Mouse (Mus musculus) kidney, postnatal 14 days (tissue): ENCODE measurements at regions not wholly inside any gene's neighbourhood (a gene's known extent, or its start where the extent isn't known, plus 50 kb on each side); places are given as distances from the start of the nearest gene placed in this dataset.

Experiments used
- DNase-seq: peaks from one replicate; pipeline ENCODE4 v3.0.0; 2022; ENCODE audit warnings: mixed read lengths

DNA sequence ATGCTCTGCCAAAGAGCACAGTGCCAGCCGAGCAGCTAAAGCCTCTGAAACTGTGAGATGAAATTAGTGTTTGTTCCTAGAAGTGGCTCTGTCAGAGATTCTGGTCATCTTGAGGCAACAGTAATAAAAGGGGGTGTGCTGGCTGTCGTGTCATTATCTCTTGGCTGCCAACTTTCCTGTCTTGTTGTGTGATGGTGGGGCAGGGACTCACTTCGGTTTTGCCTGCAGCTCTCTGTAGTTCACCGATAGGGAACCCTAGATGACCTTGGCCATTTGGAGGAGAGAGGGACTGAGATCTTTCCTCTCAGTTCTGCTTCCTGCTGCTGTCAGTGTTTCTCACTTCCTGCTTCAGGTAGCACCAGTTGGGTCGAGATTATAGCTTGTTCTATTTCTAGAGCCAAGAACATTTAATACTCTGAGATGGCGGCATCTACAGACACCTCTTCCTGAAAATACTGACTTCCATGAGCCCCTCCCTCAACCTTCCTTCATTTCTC is 159.8 kb upstream of the Kbtbd8 start:
- DNase-seq: no peak

DNA sequence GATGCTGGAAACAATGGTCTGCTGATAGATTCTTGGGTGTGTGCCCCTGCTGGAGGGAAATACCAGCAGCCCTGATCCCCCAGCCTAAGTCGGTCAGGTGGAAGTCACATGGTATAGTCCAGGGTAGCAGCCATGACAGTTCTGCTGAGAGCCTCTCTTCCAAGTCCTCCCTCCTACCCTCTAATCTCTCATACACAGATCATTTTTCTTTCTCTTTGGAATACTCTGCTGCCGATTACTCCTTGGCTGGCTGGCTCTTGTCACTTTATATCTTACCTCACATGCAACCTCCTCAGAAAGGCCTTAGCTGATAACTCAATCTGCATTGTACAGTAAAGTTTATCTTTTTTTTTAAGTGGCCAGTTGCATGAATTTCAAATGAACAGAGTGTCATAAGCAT is 162.5 kb upstream of the Kbtbd8 start:
- DNase-seq: no peak

DNA sequence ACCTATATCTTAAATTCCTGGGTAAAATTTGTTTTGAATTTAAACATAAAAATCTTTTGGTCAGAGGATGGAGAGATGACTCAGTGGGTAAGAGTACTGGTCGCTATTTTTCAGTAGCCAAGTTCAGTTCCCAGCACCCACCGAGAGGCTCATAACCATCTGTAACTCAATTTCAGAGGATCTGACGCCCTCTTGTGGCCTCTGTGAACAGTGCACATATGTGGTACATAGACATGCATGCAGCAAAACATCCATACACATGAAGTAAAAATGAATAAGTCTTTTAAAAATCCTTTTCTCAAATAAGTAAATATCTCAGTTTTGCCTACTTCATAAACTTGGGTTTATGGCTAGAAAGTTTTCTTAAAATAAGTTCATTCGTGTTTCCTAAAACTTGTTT is 163.4 kb upstream of the Kbtbd8 start:
- DNase-seq: no peak

DNA sequence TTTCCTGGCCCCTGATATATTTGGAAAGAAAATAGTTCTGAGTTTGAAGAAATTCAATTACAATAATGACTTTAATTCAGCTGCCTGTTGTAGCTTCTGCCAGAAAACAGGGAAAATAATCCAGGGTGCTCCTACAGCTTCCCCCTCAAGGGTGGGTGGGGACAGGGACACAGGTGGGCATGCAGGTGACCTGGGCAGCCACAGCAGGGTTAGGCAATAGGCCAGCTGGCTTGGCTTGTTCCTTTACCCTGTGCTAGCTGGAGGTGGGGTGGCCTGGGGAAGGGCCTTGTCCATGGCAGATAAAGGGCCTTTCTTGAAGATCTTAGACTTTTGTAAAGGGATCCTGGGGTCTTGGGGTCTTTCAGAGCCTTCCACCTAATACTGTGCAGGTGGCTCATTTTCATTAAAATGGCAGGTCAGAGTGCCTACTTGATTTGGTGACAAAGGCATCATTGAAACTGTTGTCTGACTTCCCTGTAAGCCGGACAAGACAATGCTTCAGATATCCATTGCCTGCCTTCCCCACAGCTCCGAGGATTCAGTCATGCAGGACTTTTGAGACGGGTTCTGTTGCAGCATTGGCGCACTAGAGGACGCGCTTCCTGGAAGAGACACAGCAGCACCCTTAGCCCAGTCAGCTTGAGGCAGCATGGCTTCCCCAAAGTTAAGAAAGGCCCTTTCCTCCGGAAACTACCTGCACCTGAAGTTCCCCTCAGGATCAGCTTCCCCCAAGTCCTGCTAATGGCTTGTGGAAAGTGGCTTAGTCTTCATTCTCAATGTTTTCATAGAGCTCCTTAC is 164.9 kb upstream of the Kbtbd8 start:
- no peak for DNase-seq

DNA sequence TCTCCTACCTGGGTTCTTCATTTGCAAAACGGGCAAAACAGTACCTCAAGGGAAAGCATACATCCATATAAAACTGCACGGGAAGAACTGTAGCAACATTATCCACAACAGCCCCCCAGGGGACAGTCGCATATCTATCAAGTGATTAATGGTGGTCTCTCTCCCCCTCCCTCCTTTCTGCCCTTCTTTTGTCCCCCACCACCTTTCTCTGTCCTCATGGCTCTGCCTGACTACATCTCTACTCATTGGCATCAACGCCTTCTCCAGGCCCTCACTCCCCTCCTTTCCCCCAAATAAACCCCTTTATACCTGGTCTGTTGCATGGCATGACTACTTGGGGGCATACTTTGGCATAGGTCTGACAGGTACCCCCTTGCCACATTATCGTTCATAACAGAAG is 166.1 kb upstream of the Kbtbd8 start:
- DNase-seq: no peak

DNA sequence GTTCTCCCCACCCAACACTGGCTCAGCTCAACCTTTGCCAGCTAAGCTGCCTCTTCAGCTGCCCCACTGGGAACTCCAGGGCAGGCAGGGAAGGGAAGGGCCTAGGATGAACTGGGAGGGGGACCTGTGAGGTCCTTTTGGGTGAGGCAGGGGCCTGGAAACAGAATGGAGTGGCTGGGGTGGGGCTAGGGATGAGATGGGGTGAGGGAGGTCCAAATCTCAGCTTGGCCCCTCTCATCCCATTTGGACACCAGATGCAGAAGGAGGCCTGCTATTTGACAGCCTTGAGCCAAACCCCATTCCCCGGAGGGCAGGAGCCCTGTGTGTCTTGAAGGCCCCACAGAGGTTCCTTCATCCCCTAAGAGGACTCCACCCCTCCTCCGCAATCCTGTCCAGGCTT is 166.7 kb upstream of the Kbtbd8 start:
- DNase-seq: no peak

DNA sequence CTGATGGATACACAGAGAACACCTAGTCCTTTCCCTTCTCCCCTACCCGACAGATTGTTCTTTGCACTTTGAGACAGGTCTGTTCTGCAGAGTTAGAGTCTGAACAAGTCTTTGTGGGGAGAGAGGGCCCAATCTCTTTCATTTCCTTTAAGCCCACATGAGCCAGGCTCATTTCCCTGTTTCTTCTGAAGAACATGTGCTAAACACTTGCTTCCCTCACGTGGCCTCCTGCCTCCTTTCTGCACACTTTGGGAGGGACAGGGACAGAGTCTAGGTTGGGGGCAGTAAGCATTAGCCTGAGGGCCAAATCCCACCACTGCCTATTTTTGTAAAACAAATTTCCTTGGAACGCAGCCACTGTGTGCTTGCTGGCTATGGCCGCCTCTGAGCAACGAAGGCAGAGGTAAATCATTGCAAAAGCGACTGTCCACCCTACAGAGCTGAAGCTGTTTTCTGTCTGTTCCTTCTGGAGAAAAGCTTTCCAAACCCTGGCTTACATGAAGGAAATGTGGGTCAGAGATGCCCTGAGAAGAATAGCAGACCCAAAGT is 170.6 kb upstream of the Kbtbd8 start:
- no peak for DNase-seq

DNA sequence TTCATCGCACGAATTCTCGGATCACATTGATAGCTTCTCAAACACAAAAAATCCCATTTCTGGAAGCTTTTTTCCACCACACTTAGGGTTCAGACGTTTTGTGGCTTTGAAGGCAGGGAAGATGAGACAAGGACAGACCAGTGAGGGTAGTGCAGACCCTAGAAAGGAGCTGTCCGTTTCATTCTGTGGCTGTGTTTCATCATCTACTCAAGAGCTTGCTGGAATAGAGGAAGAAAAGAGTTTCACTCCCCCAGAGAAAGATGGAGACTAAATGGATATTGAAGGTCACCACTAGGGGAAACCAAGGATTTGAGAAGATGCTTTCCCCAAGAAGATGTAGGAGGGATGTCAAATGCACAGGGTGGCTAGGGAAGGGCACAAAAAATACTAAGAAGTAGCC is 171.3 kb upstream of the Kbtbd8 start:
- DNase-seq: no peak

DNA sequence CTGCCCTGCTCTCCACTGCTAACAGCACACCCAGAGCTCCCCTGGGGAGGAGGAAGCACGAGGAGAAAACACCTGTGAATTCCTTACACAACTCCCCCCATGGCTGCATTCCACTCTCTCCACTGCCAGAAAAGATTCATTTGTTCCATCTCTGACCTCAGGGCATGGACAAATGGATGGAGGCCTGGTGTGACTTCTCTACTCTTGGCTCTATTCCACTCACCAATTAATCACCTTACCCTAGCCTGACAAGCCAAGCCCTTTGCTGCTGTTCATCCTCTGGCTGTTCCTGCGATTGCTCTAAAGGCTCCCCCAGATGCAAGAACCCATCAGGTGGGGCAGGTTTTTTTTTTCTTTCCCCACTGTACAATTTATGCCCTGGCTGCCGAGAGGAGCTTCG is 172.8 kb upstream of the Kbtbd8 start:
- DNase-seq: no peak

DNA sequence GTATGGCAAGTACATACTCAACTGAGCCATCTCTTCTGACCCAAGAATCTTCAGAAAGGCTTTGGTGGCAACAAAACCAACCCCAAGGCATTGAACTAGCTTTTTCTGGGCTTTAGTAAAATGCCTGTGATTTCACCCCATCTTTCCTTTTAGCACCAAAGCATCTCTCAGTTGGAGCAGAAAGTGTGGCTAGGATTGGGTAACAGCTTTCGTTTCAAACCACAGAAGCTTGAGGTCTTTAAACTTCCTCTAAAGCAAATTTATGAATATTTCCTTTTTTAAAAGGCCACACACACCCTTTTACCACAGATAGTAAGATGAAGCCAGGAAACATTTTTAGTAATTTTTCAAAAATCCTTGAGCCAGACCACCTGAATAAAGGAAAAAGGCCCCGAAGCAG is 178.1 kb upstream of the Kbtbd8 start:
- no peak for DNase-seq

DNA sequence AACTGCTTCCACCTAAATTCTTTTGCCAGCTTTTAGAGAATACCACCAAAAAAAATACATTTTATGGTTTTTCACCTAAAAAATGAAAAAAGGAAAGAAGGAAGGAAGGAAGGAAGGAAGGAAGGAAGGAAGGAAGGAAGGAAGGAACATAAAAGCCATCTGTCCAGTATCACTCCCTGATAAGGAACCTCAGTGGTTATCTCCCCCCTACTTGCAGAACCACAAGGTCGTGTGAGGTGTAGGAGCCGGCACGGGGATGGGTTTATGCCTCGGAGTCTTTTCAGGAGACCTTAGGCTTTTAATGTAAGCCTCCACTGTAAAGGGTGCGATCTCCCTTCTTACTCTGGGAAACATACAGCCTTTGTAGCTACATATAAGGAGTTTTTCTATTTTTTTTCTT is 180.8 kb upstream of the Kbtbd8 start:
- no peak for DNase-seq

DNA sequence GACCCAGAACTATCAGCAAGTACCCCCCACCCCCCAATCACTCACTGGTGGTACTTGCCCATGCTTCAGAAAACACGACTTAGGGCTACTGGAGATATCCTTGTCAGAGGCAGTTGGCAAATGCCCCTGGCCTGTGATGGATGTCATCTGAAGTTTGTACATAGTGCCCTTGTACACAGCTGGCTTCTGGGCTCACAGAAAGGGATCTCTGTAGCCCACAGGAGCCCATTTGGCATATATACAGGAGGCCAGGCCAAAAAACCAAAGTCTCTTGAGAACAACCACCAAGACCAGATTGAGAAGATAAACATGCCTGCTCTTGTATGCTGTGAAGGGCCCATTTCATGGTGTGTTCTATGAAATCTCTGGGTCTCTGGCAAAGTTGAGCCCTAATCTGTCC is 181.3 kb upstream of the Kbtbd8 start:
- DNase-seq: no peak

DNA sequence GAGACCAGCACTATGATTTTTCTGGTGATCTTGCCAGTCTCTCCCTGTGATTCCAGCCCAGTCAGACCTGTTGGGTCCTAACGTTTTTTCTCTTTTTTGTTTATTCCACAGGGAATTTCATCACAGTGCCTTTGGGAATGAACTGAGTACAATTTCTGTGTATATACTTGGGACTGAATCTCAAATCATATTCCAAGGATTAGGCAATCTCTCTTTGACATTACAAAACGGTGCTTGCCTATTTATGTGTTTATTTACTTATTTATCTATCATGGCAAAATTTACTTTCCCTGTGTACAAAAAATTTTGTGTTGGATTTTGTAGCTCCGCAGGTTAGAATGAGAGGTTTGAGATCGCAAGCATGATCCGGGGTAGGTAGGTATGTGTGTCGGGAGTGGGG is 189.2 kb upstream of the Kbtbd8 start:
- no peak for DNase-seq

DNA sequence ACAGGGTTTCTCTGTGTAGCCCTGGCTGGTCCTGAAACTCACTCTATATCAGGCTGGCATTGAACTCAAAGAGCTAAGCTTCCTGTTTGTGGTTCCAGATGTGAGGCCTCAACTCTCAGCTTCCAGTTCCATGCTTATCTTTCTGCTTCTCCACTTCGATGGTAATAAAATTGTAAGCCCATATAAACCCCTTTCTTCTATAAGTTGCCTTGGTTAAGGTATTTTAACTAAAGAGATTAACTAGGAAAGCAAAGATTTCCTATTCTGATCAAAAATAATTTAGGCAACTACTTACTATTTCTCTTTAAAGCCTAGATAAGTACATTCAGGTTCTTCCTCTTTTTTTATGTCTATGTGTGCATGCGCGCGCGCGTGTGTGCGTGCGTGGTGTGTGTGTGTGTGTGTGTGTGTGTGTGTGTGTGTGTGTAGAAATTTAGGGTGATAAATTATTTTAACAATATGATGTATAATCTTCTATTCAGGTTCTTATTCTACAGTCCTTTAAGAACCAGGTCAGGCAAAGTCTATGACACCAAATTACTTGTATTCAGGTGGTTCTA is 190.3 kb upstream of the Kbtbd8 start:
- no peak for DNase-seq

DNA sequence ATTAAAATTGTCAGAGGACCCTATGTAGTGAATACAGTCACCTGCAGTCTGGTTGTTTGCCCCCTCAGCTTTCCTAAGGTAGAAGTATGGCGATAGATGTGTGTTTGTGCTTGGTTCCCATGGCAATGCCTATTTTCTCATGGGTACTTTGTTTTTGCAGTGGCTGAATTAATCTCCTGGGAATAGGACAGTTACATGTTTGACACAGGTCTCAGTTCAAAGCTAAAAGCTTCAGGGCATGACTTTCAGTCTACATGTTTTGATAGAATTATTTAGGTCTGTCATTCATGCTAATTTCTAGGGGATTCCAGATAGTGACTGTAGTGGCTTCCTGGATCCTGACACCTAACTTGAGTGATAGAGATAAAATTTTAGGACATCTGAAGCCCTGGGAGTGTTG is 191.6 kb upstream of the Kbtbd8 start:
- DNase-seq: no peak

DNA sequence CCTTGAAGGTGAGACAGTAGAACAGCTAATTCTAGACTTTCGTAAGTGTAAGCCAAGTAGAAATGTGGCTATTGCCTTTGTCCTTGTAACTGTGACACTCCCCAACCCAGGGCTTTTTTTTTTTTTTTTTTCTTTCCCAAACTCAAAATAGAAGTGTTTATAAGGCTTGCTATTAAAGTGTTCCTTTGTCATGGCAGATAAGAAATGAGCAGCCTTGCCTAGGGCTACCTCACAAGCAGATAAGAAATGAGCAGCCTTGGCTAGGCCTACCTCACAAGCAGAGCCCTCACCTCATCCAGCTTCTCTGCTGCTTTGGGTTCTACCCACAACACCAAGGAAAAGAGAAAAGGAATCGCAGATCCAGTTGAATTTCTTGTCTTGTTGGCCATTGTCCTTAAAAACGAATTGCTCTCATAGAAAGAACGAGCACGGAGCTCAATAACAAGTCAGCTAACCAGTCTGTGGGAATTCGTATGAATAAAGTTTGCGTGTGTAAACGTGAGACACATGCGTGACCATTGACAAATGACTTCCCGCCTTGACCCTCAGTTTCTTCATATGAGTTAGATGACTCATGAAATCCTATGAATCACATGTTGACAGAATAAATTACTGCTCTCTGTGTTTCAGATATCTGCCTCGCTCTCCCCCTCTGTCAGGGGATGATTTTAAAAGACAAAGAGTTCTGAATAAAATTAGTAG is 192.6 kb upstream of the Kbtbd8 start:
- no peak for DNase-seq

DNA sequence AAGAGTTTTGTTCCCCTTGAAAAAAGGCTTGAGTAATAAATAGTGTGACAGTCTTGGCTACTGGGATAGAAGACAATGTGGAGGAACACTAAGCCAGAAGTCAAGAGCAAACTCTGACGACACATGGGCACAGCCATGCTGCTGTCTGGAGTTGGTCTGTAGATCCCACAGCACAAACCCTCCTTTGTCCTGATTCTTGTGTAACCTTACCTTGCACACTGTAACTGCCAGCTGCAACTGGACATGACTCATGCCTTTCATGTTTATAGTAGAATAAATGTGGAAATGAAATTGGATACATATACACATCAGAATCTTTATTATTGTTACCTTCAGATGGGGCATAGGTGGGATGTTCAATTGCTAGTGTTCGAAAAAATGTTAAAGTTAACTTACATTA is 195.3 kb upstream of the Kbtbd8 start:
- no peak for DNase-seq

DNA sequence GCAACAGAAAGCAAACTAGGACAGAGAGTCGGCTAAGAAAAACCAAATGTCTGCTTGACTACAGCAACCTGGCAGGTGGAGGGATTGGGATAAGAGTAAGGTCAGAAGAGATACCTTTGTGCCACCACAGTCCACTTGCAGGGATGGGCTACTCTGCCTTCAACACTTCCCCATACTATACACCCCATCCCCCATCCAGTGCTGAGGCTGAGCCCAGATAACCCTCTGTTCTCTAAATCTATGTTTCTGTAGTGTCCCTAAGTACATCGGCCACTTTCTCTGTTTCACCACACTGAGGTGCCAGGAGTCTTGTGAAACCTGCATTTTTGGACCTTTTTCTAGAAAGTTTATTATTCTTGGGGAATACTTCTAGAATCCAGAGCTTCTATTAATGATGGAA is 196.3 kb upstream of the Kbtbd8 start:
- no peak for DNase-seq

DNA sequence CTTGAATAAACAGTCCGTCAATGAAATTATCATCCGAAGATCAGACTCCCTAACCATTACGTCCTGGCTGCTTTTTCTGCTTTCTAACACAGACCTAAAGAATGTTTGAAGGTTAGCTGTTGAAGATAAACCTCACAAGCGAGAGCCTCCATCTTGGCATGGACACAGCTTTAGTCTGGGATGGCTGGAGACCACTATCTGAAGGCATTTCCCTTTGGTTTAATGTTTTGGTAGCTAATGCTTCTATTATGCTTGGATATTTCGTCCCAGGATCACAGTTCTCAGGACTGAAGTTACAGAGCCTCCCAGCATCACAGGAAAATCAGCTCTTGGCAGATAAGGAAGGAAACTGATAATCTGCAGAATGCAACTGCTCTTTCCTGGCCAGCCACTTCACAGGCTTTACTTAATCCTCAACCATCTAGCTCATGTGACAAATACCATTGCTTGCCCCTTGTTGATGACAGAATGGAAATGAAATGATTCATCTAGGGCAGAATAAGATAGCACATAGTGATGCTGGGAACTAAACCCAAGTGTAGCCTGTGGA is 197.8 kb upstream of the Kbtbd8 start:
- no peak for DNase-seq

DNA sequence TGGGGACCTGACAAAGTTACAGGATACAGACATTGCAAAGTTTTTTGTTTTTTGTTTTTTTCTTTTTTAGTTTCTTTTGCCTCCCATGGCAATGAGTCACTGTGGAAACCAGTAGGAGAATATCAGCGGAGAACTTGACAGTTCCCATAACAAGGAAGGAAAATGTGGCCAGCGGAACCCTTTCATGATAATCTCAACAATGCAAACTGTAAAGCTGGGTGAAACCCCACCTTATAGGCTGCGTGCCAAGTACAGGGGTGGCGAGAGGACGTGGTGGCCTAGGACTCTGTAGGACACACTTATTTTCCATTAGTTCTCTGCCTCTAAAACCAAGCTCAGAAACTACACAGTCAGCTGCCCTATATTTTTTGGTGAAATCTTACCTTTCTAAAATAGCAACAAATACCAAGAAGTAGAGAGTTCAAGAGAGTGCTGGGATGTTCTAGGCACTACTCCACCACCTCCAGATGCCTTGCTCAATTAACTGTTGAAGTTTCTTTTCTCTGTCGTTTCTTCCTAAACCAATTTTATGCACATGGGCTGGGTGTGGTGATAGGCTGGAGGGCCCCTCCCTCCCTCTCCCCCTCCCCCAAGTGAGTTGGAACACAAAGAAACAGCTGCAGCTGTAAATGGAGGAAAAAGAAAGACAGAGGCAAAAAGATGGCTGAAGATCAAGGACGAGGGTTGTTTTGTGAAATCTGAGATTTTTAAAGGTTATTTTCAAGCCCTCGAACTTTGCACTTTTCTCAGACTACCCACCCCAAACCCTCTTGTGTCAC is 201.0 kb upstream of the Kbtbd8 start:
- peak; percentile 41 for DNase-seq

DNA sequence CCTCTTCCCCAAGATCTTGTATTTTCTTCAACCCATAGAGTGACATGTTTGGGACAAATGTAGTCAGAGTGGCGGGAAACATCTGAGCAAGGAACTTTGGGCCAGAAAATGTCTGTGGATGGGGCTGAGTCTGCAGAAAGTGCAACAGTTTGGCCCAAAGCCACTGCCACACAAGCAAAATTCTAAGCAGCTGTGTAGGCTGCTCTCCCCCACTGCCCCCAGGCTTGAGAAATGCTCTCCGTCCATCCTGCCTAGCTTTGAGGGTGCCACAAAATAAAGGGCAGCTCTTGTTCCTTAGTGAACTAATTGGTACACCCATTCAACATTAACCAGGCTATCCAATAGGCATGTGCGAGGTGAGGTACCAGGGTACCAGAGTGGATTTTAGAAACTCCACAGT is 205.2 kb upstream of the Kbtbd8 start:
- DNase-seq: peak; percentile 31

DNA sequence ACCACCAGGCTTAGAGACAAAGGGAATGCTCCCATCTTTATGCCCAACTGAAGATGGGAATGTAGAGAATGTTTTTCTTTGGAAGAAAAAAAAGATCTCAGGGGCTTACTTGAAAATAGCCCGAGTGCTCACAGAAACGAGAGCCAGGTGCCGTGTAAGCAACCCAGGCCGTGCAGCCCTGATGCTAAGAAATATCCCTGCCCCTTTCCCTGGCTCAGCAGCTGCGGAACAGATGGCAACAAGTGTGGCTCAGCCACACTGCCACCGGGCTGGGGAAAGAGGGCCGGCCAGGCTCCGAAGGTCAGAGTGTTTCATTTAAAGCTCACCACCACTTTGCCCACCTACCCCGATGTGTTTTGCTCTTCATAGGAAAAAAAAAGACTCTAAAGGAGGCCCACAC is 205.7 kb upstream of the Kbtbd8 start:
- DNase-seq: no peak

DNA sequence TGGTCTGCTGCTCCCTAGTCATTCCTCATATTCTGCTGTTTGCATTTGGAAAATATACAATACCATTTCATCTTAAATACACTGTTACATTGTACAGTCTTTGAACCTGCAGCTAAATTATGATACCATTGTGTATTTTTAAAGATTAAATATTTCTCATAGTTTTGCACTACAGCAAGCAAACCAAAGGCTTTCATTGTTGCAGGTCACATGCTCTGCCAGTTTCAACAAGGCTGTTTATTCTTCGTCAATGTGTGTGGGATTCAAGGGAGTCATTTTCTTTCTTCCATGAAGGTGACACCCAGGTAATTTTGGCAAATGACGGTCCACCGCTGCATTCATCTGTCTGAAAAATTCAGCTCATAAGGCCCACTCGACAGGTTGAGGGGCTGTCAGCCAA is 200.9 kb upstream of the Lrig1 start:
- no peak for DNase-seq
